Mouse (Mus musculus) C2C12 (cell line): Measurements from ENCODE around the gene Bud31. TPM values are rescaled to one million over a fixed set of nuclear protein-coding genes. Genes with fewer than 3 reads are reported as not detected.
"Not testable (repeated sequence)": the region's sequence is repeated elsewhere in the genome, so short reads cannot be mapped to it uniquely, and the experiment has no call there.

Experiments used
- H3K27me3 ChIP-seq: one replicate; pipeline ENCODE4 v1.6.1; 2011; ENCODE audit not compliant: control insufficient read depth, insufficient read depth, insufficient read length
- H3K36me3 ChIP-seq: one replicate; pipeline ENCODE4 v1.6.1; 2011; ENCODE audit not compliant: control insufficient read depth, insufficient read depth
- H3K4me3 ChIP-seq: one replicate; pipeline ENCODE4 v1.5.1; 2011; ENCODE audit warnings: mild to moderate bottlenecking, control low read depth; ENCODE audit not compliant: poor library complexity, insufficient read depth, severe bottlenecking
- H3K79me2 ChIP-seq: one replicate; pipeline ENCODE4 v1.6.1; 2011; ENCODE audit not compliant: control insufficient read depth, insufficient read depth
- H3K79me3 ChIP-seq: one replicate; pipeline ENCODE4 v1.6.1; 2011; ENCODE audit warnings: low read depth, control low read depth
- H3ac ChIP-seq: one replicate; pipeline ENCODE3; 2011; ENCODE audit warnings: low read depth; ENCODE audit not compliant: control insufficient read depth, insufficient read length
- CEBPB ChIP-seq: IDR thresholded peaks from one replicate; pipeline ENCODE4 v1.6.1; 2011; ENCODE audit warnings: low read depth, mild to moderate bottlenecking, control low read depth, moderate library complexity
- CTCF ChIP-seq: IDR thresholded peaks from one replicate; pipeline ENCODE4 v1.5.1; 2011; ENCODE audit not compliant: control insufficient read depth, insufficient read depth, insufficient read length
- FOSL1 ChIP-seq: IDR thresholded peaks from one replicate; pipeline ENCODE4 v1.8.0; 2011; ENCODE audit warnings: mild to moderate bottlenecking, low read length; ENCODE audit not compliant: poor library complexity, insufficient read depth, severe bottlenecking
- MAX ChIP-seq: IDR thresholded peaks from one replicate; pipeline ENCODE4 v1.6.1; 2011; ENCODE audit warnings: mild to moderate bottlenecking, control low read depth
- MYOD1 ChIP-seq: IDR thresholded peaks from one replicate; pipeline ENCODE4 v1.6.1; 2011; ENCODE audit warnings: low read depth; ENCODE audit not compliant: control insufficient read depth, insufficient read length
- MYOG ChIP-seq: IDR thresholded peaks from one replicate; pipeline ENCODE4 v1.6.1; 2011; ENCODE audit not compliant: control insufficient read depth, insufficient read length; ENCODE audit errors: extremely low read depth
- USF1 ChIP-seq: IDR thresholded peaks from one replicate; pipeline ENCODE4 v1.6.1; 2011; ENCODE audit warnings: low read depth, mild to moderate bottlenecking, control low read depth, moderate library complexity
- polyA plus RNA-seq: library from polyadenylated mRNA; unstranded; fragments of >200 nt; fragmentation: generic; extraction: Trizol; gene quantifications from one replicate; pipeline ENCODE4 v1.2.1, GENCODE M21; 2012; ENCODE audit warnings: missing spikeins

The Bud31 gene
- polyA plus RNA-seq, 1 experiment, result 175 TPM

DNA sequence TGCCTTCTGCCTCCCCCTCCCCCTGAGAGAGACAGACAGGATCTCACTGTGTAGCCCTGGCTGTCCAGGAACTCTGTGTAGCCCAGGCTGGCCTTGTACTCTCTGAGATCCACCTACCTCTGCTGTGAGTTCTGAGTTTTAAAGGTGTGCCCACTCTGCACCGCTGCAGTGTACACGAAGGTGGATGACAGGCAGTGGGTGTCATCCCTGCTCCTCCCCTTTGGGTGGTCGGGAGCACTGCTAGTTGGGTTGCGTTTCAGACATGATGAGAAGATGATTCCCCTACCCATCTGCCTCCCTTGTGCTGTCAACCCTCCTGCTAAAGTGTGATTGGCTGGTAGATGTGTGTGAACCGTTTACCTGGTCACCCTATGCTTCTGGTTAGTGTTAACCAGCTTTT, 21.7 kb upstream of the Bud31 start:
- Histone ChIP-seq H3K27me3 (no peaks in the 10 kb centered on the region), H3K36me3 (peaks cover 52% of the 10 kb centered on the region), H3K4me3 (no peak overlapping the region), H3ac (no peak overlapping the region), H3K79me3 (peaks cover 68% of the 10 kb centered on the region), H3K79me2 (peaks cover 88% of the 10 kb centered on the region)
- TF ChIP-seq CTCF (no peak), MAX (no peak), MYOG (no peak), CEBPB (no peak)

DNA sequence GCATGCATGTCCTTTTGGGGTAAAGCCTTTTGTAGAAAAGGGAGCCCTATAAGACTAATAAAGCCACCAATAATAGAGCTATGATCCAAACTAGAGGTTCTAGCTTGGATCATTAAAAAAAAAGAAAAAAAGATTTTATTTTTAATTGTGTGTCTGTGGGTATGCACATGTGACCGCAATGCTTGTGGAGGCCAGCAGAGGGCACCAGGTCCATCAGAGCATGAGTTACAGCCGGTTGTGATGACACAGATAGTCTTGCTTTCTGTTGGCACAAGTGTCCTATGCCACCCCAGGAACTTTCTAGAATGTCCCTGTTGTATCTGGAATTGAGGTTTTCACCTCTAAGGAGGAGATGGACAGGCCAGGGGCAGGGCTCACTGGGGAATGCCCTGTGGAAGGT, 20.8 kb upstream of the Bud31 start:
- H3K79me2 ChIP-seq, result peaks cover 83% of the 10 kb centered on the region
- peaks cover 61% of the 10 kb centered on the region for H3K36me3 ChIP-seq
- no peaks in the 10 kb centered on the region for H3K27me3 ChIP-seq
- no peak for TF ChIP-seq CEBPB
- TF ChIP-seq MYOD1, result no peak
- TF ChIP-seq MAX, result no peak
- TF ChIP-seq CTCF, result peak; percentile 15
- peak; percentile 52 for TF ChIP-seq USF1
- TF ChIP-seq MYOG, result no peak
- no peak for TF ChIP-seq FOSL1
- H3K4me3 ChIP-seq, result no peak overlapping the region
- H3K79me3 ChIP-seq, result peaks cover 68% of the 10 kb centered on the region
- no peak overlapping the region for H3ac ChIP-seq

DNA sequence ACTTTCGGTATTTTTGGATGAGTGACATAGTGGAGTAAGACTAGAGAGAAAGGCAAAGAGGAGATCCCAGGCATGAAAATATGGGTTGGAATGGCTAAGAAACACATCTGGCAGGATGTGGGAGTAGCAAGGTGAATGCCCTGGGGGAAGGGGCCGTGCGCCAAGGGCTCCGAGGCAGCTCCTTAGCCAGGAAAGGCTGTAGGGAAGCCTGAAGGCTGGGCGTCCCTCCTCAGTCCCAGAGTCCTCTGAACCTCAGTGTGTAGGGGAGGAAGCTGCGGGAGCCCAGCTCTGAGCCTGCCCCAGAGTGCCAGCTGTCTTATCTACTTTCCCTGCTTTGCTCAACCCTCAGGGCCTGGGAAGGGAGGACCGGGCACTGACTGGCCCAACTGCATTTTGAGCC, 19.2 kb upstream of the Bud31 start:
- Histone ChIP-seq H3K4me3 (no peak overlapping the region), H3K36me3 (peaks cover 72% of the 10 kb centered on the region), H3K79me2 (peaks cover 68% of the 10 kb centered on the region), H3K79me3 (peaks cover 53% of the 10 kb centered on the region), H3K27me3 (no peaks in the 10 kb centered on the region), H3ac (no peak overlapping the region)
- TF ChIP-seq FOSL1 (no peak), CEBPB (no peak), MYOG (no peak), USF1 (no peak), MYOD1 (no peak), CTCF (no peak), MAX (no peak)

DNA sequence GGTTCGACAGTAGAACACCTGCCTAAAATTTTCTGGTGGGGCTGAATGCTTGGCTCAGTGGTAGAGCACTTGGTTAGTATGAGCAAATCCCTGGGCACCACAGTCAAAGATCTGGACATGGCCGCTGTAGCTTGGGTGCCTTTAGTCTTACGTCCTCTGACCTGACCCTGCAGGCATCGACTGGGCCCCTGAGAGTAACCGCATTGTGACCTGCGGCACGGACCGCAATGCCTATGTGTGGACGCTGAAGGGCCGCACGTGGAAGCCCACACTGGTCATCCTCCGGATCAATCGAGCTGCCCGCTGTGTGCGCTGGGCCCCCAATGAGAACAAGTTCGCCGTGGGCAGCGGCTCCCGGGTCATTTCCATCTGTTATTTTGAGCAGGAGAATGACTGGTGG, 16.8 kb upstream of the Bud31 start:
- Histone ChIP-seq H3K4me3 (no peak overlapping the region), H3K79me3 (peaks cover 35% of the 10 kb centered on the region), H3K79me2 (peaks cover 43% of the 10 kb centered on the region), H3ac (no peak overlapping the region), H3K36me3 (peaks cover 84% of the 10 kb centered on the region), H3K27me3 (no peaks in the 10 kb centered on the region)
- no peak for TF ChIP-seq CEBPB
- no peak for TF ChIP-seq MAX
- no peak for TF ChIP-seq CTCF
- no peak for TF ChIP-seq MYOD1
- TF ChIP-seq FOSL1, result no peak
- TF ChIP-seq MYOG, result no peak
- TF ChIP-seq USF1, result no peak

DNA sequence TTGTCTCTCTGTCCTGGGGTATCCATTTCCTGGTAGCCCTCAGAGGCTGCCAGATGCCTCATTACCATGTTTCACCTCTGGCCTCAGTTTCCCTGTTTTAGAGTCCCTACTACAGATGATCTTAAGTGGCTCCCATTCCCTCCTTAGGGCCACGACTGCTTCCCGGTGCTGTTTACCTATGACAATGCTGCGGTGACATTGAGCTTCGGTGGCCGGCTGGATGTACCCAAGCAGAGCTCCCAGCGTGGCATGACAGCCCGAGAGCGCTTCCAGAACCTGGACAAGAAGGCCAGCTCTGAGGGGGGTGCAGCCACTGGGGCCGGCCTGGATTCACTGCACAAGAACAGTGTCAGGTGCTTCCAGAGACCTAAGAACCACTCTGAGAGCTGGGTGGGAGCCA, 13.6 kb upstream of the Bud31 start:
- H3K27me3 ChIP-seq, result no peaks in the 10 kb centered on the region
- no peak overlapping the region for H3ac ChIP-seq
- H3K79me3 ChIP-seq, result peaks cover 5% of the 10 kb centered on the region
- TF ChIP-seq FOSL1, result no peak
- TF ChIP-seq USF1, result no peak
- TF ChIP-seq MAX, result no peak
- TF ChIP-seq CEBPB, result no peak
- TF ChIP-seq MYOG, result no peak
- TF ChIP-seq CTCF, result no peak
- TF ChIP-seq MYOD1, result no peak
- peaks cover 11% of the 10 kb centered on the region for H3K79me2 ChIP-seq
- H3K36me3 ChIP-seq, result peaks cover 84% of the 10 kb centered on the region
- H3K4me3 ChIP-seq, result no peak overlapping the region

DNA sequence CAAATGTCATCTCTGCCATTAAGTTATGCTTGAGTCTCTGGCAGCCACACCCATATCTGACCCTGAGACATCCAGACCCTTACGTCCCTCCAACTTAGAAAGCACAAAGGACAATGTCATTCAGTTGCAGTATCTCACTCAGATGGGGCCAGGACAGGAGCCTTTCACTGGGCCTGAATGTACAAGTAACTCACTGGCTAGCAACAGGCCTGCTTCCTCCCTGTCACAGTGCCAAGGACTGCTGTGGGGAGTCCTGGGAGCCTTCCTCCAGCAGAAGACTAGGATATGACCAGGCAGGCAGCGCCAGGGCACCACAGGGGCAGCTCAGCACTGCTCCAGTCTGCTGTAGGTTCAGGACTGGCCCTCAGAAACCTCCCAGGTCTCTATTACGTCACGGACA, 11.0 kb upstream of the Bud31 start:
- no peak overlapping the region for H3K4me3 ChIP-seq
- no peak for TF ChIP-seq FOSL1
- TF ChIP-seq MYOD1, result no peak
- no peak for TF ChIP-seq USF1
- no peak for TF ChIP-seq MAX
- H3K79me3 ChIP-seq, result peaks cover 2% of the 10 kb centered on the region
- H3ac ChIP-seq, result no peak overlapping the region
- no peaks in the 10 kb centered on the region for H3K27me3 ChIP-seq
- H3K36me3 ChIP-seq, result peaks cover 86% of the 10 kb centered on the region
- peaks cover 11% of the 10 kb centered on the region for H3K79me2 ChIP-seq

DNA sequence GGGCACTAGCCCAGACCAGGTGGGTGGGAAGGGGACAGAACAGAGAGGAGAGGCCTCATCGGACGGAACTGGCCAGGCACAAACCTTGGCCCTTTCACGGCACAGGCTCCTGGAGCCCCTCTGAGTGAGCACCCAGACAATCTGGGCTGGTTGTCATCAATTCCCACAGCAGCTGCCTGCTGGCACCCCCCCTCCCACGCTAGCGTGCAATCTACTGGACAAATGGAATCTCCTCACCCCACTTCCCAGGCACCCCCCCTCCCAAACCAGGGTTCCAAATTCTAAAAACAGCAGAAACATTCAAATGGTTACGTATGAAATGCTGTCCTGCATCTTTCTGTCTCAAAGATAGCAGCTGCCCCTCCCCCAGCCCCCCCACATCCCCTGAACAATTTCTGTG, 10.4 kb upstream of the Bud31 start:
- H3K4me3 ChIP-seq, H3ac ChIP-seq, H3K27me3 ChIP-seq, H3K79me3 ChIP-seq: not testable (repeated sequence)
- peaks cover 86% of the 10 kb centered on the region for H3K36me3 ChIP-seq
- H3K79me2 ChIP-seq, result peaks cover 18% of the 10 kb centered on the region
